Mouse (Mus musculus) MEL (cell line): ENCODE data around the gene Gngt2.

Experiments used
- CTCF ChIP-seq, 3 experiments: IDR thresholded peaks in 2 of 3; conservative IDR thresholded peaks in 1 of 3; 2 replicates each; pipeline ENCODE4 v1.5.1; 2011 to 2012; ENCODE audit warnings: low read length in 3 of 3, low read depth in 2 of 3, mild to moderate bottlenecking in 2 of 3, improper control_type of control experiment in 1 of 3, inconsistent platforms in 1 of 3, mixed read lengths in 1 of 3, moderate library complexity in 1 of 3; ENCODE audit not compliant: control insufficient read depth in 1 of 3, insufficient read depth in 1 of 3, poor library complexity in 1 of 3, severe bottlenecking in 1 of 3
- ETS1 ChIP-seq: IDR thresholded peaks from 2 replicates; pipeline ENCODE4 v1.6.1; 2012; ENCODE audit warnings: low read depth, mild to moderate bottlenecking, inconsistent platforms, low read length, improper control_type of control experiment, moderate library complexity
- GATA1 ChIP-seq: IDR thresholded peaks from 2 replicates; pipeline ENCODE4 v1.6.1; 2011; ENCODE audit warnings: low read depth, low read length, improper control_type of control experiment
- MAFK ChIP-seq: IDR thresholded peaks from 2 replicates; pipeline ENCODE4 v1.6.1; 2011; ENCODE audit warnings: low read depth, mild to moderate bottlenecking, low read length, improper control_type of control experiment, borderline replicate concordance
- MEF2A ChIP-seq: IDR thresholded peaks from 2 replicates; pipeline ENCODE4 v1.6.1; 2014; ENCODE audit warnings: low read depth, mild to moderate bottlenecking, inconsistent platforms, low read length, improper control_type of control experiment; ENCODE audit not compliant: poor library complexity, insufficient replicate concordance, severe bottlenecking; ENCODE audit errors: extremely low read depth
- MYC ChIP-seq: IDR thresholded peaks from 2 replicates; pipeline ENCODE4 v1.6.1; 2011; ENCODE audit warnings: low read depth, mild to moderate bottlenecking, low read length, improper control_type of control experiment, moderate library complexity
- POLR2A ChIP-seq, 2 experiments: IDR thresholded peaks; 2 replicates each; pipeline ENCODE4 v1.6.1; 2011 to 2012; ENCODE audit warnings: low read length in 2 of 2, mild to moderate bottlenecking in 2 of 2, control low read depth in 1 of 2, improper control_type of control experiment in 1 of 2, low read depth in 1 of 2, moderate library complexity in 1 of 2; ENCODE audit not compliant: control insufficient read depth in 1 of 2, insufficient read depth in 1 of 2, poor library complexity in 1 of 2
- USF1 ChIP-seq: IDR thresholded peaks from 2 replicates; pipeline ENCODE4 v1.6.1; 2014; ENCODE audit warnings: low read depth, mild to moderate bottlenecking, inconsistent platforms, low read length, improper control_type of control experiment, moderate library complexity
- ZMIZ1 ChIP-seq: IDR thresholded peaks from 2 replicates; pipeline ENCODE4 v1.6.1; 2012; ENCODE audit warnings: low read depth, mild to moderate bottlenecking, inconsistent platforms, low read length, improper control_type of control experiment, moderate library complexity
- ZNF384 ChIP-seq: IDR thresholded peaks from 2 replicates; pipeline ENCODE4 v1.6.1; 2012; ENCODE audit warnings: low read depth, mild to moderate bottlenecking, inconsistent platforms, low read length, improper control_type of control experiment

DNA sequence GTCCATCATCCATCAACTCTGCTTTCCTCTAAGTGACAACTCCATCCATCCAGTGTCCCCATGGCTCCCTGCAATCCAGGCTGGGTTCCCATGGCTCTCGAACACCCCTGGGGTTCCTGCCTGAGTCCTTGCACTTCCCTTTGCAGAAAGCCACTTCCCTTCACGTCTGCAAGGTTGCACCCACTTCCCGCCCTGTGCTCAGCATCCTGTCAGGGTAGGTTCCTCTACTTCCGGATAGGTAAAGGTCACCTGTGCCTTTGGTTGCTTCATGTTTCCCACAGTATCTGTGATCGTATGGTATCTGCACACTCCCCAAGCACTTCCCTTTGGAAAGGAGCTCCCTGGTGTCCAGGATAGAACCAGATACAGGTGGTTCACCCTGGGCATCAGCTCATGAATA, 32.0 kb upstream of the Gngt2 start:
- TF ChIP-seq CTCF (IDR thresholded peaks at IDR 0.05 in 2 of 3, conservative IDR thresholded peaks at IDR 0.05 in 1 of 3; ENCODE audit: control insufficient read depth in 1 of 3, insufficient read depth in 1 of 3, low read depth in 2 of 3, low read length in 3 of 3, poor library complexity in 1 of 3, severe bottlenecking in 1 of 3) (no peak), MAFK (no peak), ZMIZ1 (no peak), POLR2A (IDR thresholded peaks at IDR 0.05; ENCODE audit: control insufficient read depth in 1 of 2, insufficient read depth in 1 of 2, low read depth in 1 of 2, low read length in 2 of 2, poor library complexity in 1 of 2) (no peak), MYC (no peak), USF1 (no peak), GATA1 (no peak), ETS1 (no peak), MEF2A (no peak), ZNF384 (no peak)
